Mouse (Mus musculus) layer of hippocampus, adult 11-12 months (tissue): ENCODE measurements at regions not wholly inside any gene's neighbourhood (a gene's known extent, or its start where the extent isn't known, plus 50 kb on each side); places are given as distances from the start of the nearest gene placed in this dataset.
A peak's percentile ranks its signal among the peaks of the same experiment; 100 is the strongest.

ENCODE experiments used
- DNase-seq: peaks from one replicate; pipeline ENCODE4 v3.0.0; 2022; ENCODE audit warnings: low spot score

DNA sequence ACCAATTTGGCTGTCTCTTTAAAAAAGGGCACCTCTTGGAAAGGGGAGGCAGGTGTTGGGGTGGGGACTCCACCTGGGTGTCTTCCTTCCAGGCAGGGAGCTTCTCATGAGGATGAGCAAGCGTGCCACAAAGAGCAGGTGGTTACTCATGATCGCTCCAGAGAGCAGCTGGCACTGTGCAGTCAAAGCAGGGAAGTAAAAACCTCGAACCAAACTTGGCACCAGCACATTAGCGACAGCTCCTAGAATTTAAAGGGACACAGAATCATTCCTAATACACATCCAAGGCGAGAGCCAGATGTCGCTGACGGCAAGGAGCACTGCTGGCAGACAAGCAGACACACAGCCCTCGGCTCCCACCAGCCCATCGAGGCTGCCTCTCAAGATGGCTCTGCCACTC, 70.4 kb downstream of the Irx5 start:
- DNase-seq, result peak; percentile 50

DNA sequence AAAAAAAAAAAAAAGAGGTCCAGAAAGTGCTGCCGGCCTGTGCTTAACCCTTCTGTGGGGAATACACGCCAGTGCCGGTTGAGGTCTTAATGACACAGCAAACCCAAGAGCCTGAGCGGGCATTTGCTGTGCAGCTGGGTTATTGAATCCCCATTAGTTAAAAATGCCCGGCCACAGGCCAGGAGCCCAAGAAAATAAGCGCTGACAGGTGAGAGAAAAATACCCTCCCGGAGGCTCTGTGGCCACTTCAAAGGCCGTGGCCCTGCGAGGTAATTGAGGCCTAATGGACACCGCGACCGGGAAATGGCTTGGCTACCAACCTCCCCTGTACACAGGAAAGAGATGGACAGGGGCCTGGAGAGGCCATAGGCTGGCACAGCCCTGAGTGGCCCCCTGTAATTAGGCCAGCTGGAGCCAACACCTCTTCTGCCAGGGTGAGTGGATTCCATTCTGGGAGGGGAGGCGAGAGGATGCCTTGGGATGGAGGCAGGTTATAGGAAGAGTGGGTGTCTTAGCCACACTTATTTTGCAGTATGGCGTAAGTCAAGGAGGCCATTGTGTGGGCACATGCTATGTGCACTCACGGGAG, 79.7 kb downstream of the Irx5 start:
- no peak for DNase-seq

DNA sequence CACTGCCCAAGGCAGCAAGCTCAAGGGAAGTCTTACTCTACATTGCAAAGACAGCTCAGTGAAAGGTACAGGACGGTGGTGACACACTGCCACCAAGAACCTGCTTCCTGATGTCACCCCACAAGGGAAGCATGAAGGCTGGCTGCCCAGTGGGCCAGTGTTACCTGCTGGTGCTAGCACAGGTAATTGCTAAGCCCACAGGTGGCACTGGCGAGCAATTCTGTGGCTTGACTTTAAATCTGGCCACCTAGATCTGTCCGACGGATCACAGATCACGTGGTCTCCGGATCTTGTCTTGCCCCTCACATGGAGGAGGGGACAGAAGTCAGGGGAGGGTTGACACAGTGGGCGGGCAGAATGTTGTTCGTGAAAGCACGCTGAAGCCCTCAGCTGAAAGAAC, 80.9 kb downstream of the Irx5 start:
- no peak for DNase-seq

DNA sequence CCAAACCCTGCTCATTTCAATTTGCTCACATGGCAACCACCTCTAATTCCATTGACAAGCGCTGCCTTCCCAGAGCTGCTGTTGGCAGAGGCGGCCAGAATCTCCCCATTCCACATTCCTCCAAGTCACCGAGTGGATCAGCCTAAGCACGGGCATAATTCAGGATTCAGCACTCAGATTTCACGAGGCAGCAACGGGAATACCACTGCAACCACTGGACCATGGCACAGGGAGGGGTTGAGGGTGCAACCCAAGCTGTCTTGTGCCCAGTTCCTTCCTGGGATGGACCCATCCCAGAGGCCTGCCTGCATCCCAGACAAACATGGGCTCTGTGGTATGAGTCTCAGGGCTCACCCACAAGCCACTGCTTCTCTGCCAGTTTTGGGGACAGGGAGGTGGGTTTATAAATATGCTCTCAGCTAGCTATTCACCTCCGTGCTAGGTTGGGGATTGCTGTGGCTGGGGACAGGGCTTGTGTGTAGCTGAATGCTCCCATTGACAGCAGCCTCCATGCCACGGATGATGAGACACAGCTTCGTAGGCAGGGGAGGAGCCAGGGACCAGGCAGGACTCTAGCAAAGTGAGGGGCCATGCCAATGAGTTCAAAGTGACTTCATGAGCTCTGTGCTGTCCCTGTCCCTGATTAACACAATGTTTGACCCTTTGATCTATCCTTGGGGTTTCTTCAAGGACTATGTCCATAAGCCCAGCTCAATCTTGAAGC, 82.5 kb downstream of the Irx5 start:
- no peak for DNase-seq

DNA sequence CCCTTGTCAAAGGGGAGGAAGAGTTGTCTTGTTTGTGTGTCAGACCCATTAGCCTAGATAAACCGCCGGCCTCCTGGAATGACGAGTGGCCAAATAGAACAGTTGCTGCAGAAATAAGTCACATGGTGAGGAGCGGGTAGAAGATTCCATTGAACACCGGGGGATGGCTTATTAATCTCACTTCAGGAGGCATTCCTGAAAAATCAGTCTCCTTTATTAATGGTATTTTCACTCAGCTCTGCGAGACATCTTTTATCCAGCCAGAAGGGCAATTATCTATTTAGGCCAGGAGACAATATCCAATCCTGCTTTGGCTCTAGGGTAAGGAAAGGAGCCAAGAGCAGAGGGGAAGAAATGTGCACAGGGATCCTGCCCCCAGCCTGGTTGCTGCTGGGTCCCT, 84.7 kb downstream of the Irx5 start:
- DNase-seq, result no peak

DNA sequence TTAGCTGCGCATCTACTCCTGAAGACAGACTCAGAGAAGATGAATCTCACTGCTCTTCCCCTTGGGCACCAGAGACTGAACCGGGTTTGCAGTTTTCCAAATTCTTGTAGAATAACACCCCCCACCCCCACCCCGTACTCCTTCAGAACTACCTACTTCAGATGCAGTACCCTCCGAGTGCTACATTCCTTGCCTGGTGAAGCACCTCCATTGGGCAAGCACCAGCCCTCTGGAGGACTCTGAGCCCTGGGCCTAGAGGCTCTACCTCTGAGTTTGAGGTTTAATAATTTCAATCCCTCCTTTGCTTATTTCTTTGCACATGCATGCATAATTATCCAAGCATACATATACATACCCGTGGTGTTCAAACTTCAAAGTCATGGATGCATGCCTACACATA, 101.9 kb downstream of the Irx5 start:
- DNase-seq, result no peak

DNA sequence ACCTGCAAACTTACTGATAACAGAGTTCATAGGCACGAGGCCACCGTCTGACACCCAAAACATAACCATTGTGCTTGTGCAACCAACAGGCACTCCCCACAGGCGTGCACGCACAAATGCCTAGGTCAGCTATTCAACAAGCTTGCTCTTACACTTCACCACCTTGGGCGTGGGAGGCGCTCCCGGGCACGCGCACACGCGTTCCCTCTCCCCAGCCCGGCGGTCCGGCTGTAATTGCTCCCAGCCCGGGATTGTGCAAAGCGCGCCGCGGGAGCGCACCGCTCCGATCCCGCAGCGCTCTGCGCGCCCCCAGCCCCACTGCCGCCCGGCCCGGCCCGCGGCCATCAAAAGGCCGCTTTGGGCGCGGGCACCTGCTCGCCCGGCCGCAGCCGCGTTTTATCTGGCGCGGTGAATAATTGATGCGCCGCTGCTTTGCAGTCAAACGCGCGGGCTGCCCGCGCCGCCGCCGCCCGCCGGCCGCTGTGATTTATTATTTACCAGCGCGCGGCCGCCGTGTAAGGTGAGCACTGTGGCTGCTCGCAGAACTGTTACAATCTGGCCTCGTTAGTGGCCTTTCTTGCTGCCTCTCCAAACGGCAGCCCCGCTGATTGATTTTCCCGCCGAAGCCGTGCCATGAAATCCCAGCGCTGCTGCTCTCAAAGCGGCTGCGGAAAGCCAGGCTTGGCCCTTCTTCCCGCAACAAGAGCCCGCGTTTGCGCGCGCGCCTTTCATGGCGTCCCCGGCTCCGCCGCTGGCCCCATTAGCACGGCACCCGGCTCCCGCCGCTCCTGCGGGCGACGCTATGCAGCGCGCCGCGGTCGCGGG, 102.9 kb downstream of the Irx5 start:
- DNase-seq, result no peak

DNA sequence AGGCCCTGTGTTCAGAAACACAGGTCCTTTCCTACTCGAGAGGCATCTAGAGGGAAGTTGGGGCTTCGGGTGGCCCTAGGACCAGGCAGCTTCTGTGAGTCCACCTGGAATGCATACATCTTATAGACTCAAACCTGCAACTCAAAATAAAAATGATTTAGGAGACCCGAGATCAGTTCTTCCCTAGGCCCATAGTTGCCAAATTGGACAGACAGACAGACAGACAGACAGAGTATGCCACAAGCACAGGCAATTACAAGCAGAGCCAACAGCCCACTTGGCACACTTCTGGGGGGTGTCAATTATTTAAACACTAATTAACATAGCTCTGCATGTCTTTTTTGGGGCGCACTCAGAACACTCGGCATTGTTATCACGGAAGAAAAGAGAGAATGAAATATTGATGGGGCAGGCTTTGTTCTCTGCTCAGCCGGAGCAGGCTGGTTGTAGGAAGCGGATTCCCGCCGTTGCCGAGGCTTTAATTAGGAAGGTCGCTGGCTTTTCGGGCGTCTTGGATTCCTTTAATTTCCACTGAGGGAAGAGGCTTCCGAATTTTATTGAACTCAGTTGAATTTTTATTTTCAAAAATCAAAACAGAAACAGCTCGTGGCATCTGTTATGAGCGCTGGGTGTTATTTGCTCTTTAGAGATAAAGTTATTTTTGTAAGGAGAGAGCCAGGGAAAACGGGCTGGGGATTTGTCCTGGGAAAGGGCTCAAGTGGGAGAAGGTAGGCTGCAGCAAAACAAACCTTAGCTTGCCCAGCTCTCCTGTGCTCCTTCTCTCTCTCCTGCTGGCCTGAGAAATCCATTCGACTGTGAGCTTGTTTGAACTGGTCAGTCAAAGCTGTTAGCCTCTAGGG, 111.9 kb downstream of the Irx5 start:
- no peak for DNase-seq

DNA sequence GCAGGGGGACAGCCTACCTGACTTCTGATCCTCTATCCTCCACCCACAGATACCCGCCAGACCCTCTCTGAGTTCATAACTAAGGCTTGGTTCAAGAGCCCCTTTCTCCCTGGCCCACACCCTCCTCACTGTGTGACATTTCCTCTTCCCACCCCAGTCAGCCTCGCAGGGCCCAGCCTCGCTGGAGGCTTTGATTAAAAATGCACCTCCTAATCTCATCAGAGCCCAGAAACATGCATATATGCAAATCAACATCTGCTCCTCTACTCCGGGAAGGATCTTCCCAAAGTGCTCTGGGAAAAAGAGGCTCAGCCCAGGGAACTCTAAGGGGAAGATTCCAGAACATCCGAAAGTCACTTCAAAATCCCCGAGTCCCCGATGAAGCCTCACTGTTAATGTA, 114.8 kb downstream of the Irx5 start:
- DNase-seq, result no peak

DNA sequence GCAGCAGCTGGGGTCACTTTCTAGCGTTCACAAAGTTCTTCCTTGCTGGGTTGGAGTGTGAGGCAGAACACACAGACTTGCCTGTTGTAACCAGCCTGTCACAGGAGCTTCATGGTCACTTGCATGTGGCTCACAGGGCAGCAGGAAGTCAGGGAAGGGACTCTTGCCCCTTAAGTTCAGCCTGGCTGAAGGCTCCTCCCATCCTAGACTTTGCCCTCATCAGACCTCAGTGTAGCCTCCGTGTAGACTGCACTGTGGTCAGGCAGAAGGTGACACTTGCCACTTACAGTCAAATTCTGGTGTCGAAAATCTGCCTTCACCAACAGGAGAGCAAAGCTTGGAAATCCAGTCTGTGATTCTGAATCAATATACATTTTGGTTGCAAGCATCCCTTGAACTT, 115.4 kb downstream of the Irx5 start:
- DNase-seq, result no peak

DNA sequence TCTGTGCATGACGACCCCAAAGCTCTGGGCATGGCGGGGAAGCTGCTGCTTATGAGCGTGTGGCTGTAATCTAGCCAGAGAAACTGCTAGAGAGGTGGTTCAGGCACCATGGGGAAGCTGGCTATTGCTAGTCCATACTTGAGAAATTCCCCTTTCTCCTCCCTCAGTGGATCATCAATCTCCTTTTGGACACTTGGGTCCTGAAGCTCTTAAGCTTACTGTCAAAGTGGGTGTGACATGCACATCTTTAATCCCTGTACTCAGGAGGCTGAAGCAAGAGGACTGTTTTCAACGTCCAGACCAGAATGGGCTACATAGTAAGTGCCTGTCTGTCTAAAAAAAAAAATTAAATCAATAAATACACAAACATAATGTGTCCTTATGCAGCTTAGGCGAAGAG, 125.0 kb downstream of the Irx5 start:
- DNase-seq, result no peak

DNA sequence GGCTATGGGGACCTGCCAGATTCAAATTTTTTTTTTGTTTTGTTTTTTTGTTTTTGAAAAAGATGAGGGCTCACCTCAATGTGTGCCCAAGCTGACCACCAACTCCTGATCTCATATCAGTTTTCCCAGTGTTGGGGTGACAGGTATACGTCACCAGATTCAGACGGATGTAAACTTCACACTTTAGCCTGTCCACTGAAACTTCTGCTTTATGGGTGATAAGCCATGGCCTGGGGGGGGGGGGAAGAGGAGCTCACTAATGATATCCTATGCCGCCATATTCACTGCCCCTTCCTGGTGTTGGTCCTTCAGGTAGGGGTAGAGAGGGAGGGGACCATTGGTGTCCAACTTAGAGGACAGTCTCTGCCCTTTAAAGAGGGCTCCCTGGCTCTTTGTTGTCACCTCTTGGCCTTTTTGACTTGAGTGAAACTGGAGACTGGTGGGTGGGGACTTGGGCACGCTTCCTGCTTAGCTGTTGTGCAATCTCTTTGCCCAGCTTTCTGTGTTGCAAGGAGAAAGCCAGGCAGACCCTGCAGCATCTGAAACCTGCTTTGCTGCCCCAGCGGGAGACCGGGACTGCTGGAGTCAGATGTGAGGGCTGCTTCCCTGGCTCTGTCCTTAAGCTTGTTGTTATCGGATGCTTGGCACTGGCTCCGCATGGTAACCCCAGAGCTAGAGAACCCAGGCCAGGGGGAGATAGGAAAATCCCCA, 125.8 kb downstream of the Irx5 start:
- no peak for DNase-seq

DNA sequence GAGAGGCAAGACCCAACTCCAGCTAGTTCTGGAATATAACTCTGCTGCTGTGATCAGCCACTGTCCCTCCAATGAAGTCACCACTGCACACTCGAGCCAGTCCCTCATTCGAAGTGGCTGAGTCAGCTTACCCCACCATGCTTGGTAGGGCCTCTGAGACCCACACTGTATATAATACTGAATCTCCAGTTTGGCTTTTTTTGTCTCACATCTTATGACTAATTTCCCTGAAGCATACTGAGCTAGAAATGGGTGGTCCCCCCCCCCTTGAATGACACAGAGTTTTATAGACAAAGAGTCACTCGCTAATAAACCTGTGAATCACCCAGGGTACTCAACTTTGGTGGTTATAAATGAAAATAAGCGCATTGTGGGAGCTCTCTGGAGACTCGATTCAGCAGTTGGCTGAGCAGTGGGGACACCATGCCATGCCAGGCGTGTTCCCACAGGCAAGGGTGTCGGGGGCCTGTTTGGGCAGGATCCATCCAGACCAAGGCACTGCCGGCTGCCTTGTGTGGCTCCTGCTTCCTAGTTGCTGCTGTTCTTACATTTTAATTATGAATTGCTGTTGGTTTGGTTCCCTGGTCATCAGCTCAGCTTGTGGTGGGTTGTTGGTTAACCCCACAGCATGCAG, 131.2 kb downstream of the Irx5 start:
- DNase-seq, result no peak

DNA sequence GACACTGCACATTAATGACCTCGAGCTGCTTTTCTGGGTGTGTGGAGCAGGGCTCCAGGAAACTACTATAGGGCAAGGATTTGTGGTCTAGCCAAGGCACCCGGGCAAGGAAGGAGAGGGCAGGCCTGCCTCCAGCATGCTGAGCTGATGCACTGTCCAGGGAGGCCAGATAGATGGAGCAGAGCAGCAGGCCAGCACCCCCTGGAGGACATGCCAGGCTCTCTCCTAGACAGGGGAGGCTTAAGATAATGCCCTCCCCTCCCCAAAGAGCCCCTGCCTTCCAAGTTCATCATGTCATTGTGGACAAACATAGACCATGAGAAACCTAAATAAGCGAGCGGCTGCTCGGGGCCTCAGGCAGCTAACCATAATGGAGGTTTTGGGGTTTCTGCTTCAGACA, 134.1 kb downstream of the Irx5 start:
- DNase-seq, result no peak

DNA sequence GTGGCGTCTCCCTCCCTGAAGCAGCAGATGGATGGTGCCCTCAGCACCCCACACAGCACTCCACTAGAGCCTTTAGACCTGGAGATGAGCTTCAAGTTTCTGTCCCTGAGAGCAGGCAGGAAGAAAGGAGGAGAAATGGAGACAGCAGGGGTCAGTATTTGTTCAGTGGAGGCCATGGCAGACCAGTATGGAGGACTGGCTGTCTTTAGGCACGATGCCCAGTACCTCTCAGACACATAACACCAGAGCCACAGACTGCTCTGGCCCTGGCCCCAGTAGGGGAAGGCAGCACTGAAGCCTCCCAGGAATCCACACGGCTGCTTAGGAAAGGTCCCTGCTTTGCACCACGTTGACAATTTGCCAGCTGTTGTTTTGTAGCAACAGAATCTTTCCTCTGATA, 136.0 kb downstream of the Irx5 start:
- DNase-seq, result no peak

DNA sequence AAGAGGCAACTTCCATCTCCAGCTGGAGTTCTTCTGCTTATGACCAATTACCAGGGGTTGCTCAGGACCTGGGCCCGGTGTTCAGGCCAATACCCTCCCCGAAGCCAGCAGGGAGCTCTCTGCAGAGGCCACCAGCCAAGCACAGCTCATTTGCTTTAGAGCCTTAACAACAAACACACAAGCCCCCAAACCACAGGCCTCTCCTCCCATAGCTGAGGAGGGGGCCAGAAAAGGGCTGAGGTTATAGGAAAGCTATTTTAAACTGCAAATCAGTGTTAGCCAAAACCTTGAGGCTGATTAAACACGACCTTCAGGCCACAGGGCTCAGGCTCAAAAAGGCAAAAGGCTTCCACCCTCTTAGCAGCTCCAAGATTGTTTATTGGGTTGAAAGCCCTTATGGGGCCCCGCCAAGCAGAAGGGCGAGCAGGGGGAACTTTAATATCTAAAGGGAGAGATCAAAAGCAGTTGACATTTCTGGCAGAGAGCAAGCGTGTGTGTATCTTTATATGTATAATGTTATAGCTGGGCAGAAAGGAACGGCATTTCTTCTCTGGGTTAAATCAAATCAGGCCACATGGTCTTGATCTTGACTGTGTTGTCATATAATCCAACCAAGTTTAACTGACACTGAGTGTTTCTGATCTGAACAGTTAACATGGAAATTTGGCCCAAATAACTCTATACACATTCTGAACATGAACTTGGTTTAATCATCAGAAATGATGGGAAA, 148.3 kb downstream of the Irx5 start:
- no peak for DNase-seq

DNA sequence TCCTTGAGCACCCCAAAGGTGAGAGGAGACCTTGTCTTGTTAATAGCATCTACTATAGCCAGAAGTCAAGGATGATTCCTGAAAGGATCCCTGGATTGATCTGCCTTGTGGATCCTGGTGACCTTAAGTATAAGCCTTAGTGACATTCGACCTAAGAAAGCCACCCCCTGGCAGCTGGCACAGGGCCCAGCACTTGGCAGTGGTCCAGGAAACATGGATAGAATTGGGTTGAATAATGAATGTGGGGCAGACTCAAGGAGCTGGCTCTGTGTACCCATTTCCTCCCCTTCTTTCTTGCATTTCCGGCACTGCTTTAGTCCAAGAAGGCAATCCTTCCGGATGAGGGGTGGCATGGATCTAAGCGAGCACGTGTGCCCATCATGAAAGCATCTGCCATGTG, 149.0 kb downstream of the Irx5 start:
- no peak for DNase-seq

DNA sequence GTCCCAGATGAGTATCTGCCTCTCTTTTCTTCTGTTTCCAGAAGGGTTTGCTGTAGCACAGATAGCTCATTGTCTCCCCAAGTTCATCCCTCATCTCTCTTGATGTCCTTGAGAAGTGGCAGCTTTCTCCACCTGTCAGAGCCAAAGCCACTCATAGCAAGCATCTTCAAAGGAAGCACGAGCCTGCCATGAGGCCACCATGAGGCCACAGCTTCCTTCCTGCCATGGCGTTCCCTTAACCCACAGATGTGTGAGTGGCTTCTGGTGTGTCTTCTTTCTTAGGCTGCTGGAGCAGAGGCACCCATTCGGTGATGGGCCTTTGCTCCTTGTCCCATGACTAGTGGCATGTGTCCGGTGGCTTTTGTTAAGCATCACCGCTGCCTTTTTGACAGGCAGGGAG, 149.5 kb downstream of the Irx5 start:
- DNase-seq, result no peak

DNA sequence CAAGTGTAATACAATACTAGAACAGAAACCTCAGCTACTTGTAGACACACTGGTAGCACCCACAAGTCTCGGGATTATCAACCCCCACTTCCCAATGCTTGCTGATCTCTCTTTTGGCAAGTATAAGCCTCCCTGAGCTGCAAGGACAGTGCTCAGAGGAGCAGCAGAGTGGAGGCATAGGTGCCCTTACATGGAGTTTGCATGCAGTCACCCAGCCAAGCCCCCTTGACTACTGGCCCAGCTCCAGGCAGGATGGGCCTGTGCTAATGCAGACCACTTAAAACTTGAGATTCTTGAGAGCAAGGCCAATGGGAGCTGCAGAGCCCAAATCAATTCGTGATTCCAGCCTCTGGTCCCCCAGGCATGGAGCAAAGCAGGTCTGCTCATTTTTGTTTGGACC, 158.0 kb downstream of the Irx5 start:
- DNase-seq, result no peak

DNA sequence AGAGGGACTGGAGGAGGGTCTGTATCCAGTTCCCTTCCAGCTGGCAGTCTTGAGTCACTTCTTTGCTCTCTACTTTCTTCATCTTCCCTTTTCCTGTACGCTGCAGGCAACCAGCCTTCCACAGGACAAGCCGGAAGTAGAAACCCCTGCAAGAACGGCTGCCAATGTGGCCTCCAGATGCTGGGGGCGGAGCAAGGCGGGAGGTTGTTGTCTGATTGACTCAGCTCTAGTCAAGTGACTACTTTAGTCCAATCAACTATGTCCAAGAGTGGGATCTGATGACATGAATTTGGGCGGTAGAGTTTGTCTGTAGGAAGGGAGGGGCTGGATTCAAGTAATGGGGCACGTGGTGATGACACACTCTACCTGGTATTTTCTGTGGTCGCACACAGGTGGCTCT, 156.1 kb upstream of the Irx6 start:
- DNase-seq, result no peak

DNA sequence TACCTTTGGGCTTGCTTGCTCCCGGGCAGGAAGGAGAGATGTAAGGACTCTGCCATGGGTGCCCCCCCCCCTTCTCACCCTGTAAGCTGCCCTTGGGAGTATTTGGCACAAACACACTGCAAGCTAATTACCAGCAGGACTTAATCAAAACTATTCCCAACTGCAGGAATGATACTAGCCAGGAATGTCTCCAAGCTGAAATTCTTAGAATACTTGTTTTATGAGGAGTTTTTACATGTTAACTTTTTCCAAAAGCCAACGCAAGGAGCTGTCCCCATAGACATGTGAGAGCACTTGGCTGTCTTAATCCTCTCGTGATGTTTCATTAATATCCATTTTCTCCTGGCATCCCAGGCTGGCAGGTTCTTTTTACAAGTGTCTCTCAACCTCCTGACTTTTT, 155.6 kb upstream of the Irx6 start:
- no peak for DNase-seq
